Mouse (Mus musculus) adrenal gland, adult (tissue): ENCODE results near the gene Hist1h2aa.

Source experiments
- DNase-seq, 2 experiments: peaks; one replicate each; pipeline ENCODE4 v3.0.0; 2022 to 2023; ENCODE audit warnings: low spot score in 1 of 2; ENCODE audit not compliant: inconsistent age in 2 of 2

Gene Hist1h2aa

GRCm38 (mm10) chr13:23934211-23934520, at the start of gene Hist1h2aa:
Hist1h2aa (plus strand) TSS chr13:23934462.
- DNase-seq, result no peak

GRCm38 (mm10) chr13:23885540-23885939, 48.7 kb upstream of the Hist1h2aa start:
- DNase-seq, result peak in 1 of 2 experiments; percentile 44

- DNase-seq, result no peak
Observed at GRCm38 (mm10) chr13:23887026-23887725, 47.1 kb upstream of the Hist1h2aa start.

- peak in 1 of 2 experiments; percentile 50 for DNase-seq
Observed at GRCm38 (mm10) chr13:23889011-23889605, 45.2 kb upstream of the Hist1h2aa start.

GRCm38 (mm10) chr13:23892592-23893268, 41.5 kb upstream of the Hist1h2aa start:
- no peak for DNase-seq

GRCm38 (mm10) chr13:23893269-23893593, 41.0 kb upstream of the Hist1h2aa start:
- no peak for DNase-seq

- no peak for DNase-seq
Observed at GRCm38 (mm10) chr13:23898242-23898641, 36.0 kb upstream of the Hist1h2aa start.

GRCm38 (mm10) chr13:23906906-23907305, 27.4 kb upstream of the Hist1h2aa start:
- no peak for DNase-seq

GRCm38 (mm10) chr13:23910121-23910520, 24.1 kb upstream of the Hist1h2aa start:
- DNase-seq, result no peak

GRCm38 (mm10) chr13:23911335-23911734, 22.9 kb upstream of the Hist1h2aa start:
- DNase-seq, result no peak

- DNase-seq, result peak; percentile 59 to 77
Observed at GRCm38 (mm10) chr13:23913791-23914306, 20.4 kb upstream of the Hist1h2aa start.

- DNase-seq, result peak in 1 of 2 experiments; percentile 70
Observed at GRCm38 (mm10) chr13:23914376-23915167, 19.7 kb upstream of the Hist1h2aa start, which contains the start of gene Slc17a4. Slc17a4 (minus strand) TSS chr13:23915009.

- DNase-seq, result peak; percentile 64 to 84
Observed at GRCm38 (mm10) chr13:23916132-23916531, 18.1 kb upstream of the Hist1h2aa start.

GRCm38 (mm10) chr13:23917674-23918073, 16.6 kb upstream of the Hist1h2aa start:
- no peak for DNase-seq

- peak in 1 of 2 experiments; percentile 21 for DNase-seq
Observed at GRCm38 (mm10) chr13:23925792-23926191, 8.5 kb upstream of the Hist1h2aa start.

- DNase-seq, result peak in 1 of 2 experiments; percentile 67
Observed at GRCm38 (mm10) chr13:23928637-23929036, 5.6 kb upstream of the Hist1h2aa start.

- no peak for DNase-seq
Observed at GRCm38 (mm10) chr13:23930461-23930860, 3.8 kb upstream of the Hist1h2aa start.

GRCm38 (mm10) chr13:23930904-23931303, 3.4 kb upstream of the Hist1h2aa start:
- DNase-seq, result no peak

- no peak for DNase-seq
Observed at GRCm38 (mm10) chr13:23933421-23934210, 646 bp upstream of the Hist1h2aa start, which contains the start of gene Hist1h2ba. Hist1h2ba (minus strand) TSS chr13:23934156.

GRCm38 (mm10) chr13:23938699-23939098, 4.4 kb downstream of the Hist1h2aa start:
- peak in 1 of 2 experiments; percentile 51 for DNase-seq
